Mouse (Mus musculus): ENCODE results near the gene Eloa. TPM values are rescaled to one million over a fixed set of nuclear protein-coding genes. Genes with fewer than 3 reads are reported as not detected.

The Eloa gene
- polyA plus RNA-seq, 1 experiment from 2014 or later, result 48.6 TPM

- 81% methylated on average over 6 of the region's 6 CpGs for WGBS
- Histone ChIP-seq H3K27ac (ENCODE audit: low read depth, low read length) (no peak overlapping the region), H3K4me2 (no peak overlapping the region), H3K9ac (ENCODE audit: low read depth, low read length) (no peak overlapping the region), H3K36me3 (ENCODE audit: control insufficient read depth, insufficient read depth, low read length) (peaks cover 46% of the 10 kb centered on the region), H3K4me3 (ENCODE audit: low read depth, low read length) (no peak overlapping the region), H3K4me1 (replicated peaks; ENCODE audit: control insufficient read depth, insufficient read depth, low read length) (peaks cover 18% of the 10 kb centered on the region), H3K27me3 (replicated peaks; ENCODE audit: control insufficient read depth, insufficient read depth, low read length) (no peaks in the 10 kb centered on the region), H3K9me3 (ENCODE audit: control insufficient read depth, low read length) (no peaks in the 10 kb centered on the region)
- DNase-seq (ENCODE audit: low spot score), result no peak
- ATAC-seq (replicated peaks; ENCODE audit: low FRiP score), result no peak
Measured at GRCm38 (mm10) chr4:136046888-136047287, 25.3 kb upstream of the Eloa start.

- Histone ChIP-seq H3K9ac (ENCODE audit: low read depth, low read length) (no peak overlapping the region), H3K36me3 (ENCODE audit: control insufficient read depth, insufficient read depth, low read length) (peaks cover 28% of the 10 kb centered on the region), H3K9me3 (ENCODE audit: control insufficient read depth, low read length) (no peaks in the 10 kb centered on the region), H3K27ac (ENCODE audit: low read depth, low read length) (no peak overlapping the region), H3K27me3 (replicated peaks; ENCODE audit: control insufficient read depth, insufficient read depth, low read length) (no peaks in the 10 kb centered on the region), H3K4me3 (ENCODE audit: low read depth, low read length) (no peak overlapping the region), H3K4me2 (no peak overlapping the region), H3K4me1 (replicated peaks; ENCODE audit: control insufficient read depth, insufficient read depth, low read length) (peaks cover 6% of the 10 kb centered on the region)
- 87% methylated on average over 5 of the region's 5 CpGs for WGBS
- ATAC-seq (replicated peaks; ENCODE audit: low FRiP score), result no peak
- DNase-seq (ENCODE audit: low spot score), result no peak
Measured at GRCm38 (mm10) chr4:136045091-136045490, 23.5 kb upstream of the Eloa start.

- Histone ChIP-seq H3K27ac (ENCODE audit: low read depth, low read length) (no peak overlapping the region), H3K9ac (ENCODE audit: low read depth, low read length) (no peak overlapping the region), H3K36me3 (ENCODE audit: control insufficient read depth, insufficient read depth, low read length) (peaks cover 18% of the 10 kb centered on the region), H3K4me3 (ENCODE audit: low read depth, low read length) (no peak overlapping the region), H3K9me3 (ENCODE audit: control insufficient read depth, low read length) (no peaks in the 10 kb centered on the region), H3K4me1 (replicated peaks; ENCODE audit: control insufficient read depth, insufficient read depth, low read length) (peaks cover 6% of the 10 kb centered on the region), H3K27me3 (replicated peaks; ENCODE audit: control insufficient read depth, insufficient read depth, low read length) (no peaks in the 10 kb centered on the region), H3K4me2 (no peak overlapping the region)
- DNase-seq (ENCODE audit: low spot score), result no peak
- WGBS, result 76% methylated on average over 6 of the region's 6 CpGs
- ATAC-seq (replicated peaks; ENCODE audit: low FRiP score), result no peak
Measured at GRCm38 (mm10) chr4:136043784-136044400, 22.3 kb upstream of the Eloa start.

GRCm38 (mm10) chr4:136035078-136035477 lies 13.5 kb upstream of the Eloa start:
- Histone ChIP-seq H3K4me1 (replicated peaks; ENCODE audit: control insufficient read depth, insufficient read depth, low read length) (peaks cover 11% of the 10 kb centered on the region), H3K36me3 (ENCODE audit: control insufficient read depth, insufficient read depth, low read length) (no peaks in the 10 kb centered on the region), H3K4me3 (ENCODE audit: low read depth, low read length) (no peak overlapping the region), H3K9ac (ENCODE audit: low read depth, low read length) (no peak overlapping the region), H3K9me3 (ENCODE audit: control insufficient read depth, low read length) (no peaks in the 10 kb centered on the region), H3K4me2 (no peak overlapping the region), H3K27ac (ENCODE audit: low read depth, low read length) (no peak overlapping the region), H3K27me3 (replicated peaks; ENCODE audit: control insufficient read depth, insufficient read depth, low read length) (no peaks in the 10 kb centered on the region)
- ATAC-seq (replicated peaks; ENCODE audit: low FRiP score) (no peak), DNase-seq (ENCODE audit: low spot score) (no peak)
- WGBS, result 63% methylated on average over 4 of the region's 4 CpGs

GRCm38 (mm10) chr4:136033231-136033630 lies 11.7 kb upstream of the Eloa start:
- H3K4me1 ChIP-seq (replicated peaks; ENCODE audit: control insufficient read depth, insufficient read depth, low read length), result peaks cover 17% of the 10 kb centered on the region
- no peak for DNase-seq (ENCODE audit: low spot score)

DNA sequence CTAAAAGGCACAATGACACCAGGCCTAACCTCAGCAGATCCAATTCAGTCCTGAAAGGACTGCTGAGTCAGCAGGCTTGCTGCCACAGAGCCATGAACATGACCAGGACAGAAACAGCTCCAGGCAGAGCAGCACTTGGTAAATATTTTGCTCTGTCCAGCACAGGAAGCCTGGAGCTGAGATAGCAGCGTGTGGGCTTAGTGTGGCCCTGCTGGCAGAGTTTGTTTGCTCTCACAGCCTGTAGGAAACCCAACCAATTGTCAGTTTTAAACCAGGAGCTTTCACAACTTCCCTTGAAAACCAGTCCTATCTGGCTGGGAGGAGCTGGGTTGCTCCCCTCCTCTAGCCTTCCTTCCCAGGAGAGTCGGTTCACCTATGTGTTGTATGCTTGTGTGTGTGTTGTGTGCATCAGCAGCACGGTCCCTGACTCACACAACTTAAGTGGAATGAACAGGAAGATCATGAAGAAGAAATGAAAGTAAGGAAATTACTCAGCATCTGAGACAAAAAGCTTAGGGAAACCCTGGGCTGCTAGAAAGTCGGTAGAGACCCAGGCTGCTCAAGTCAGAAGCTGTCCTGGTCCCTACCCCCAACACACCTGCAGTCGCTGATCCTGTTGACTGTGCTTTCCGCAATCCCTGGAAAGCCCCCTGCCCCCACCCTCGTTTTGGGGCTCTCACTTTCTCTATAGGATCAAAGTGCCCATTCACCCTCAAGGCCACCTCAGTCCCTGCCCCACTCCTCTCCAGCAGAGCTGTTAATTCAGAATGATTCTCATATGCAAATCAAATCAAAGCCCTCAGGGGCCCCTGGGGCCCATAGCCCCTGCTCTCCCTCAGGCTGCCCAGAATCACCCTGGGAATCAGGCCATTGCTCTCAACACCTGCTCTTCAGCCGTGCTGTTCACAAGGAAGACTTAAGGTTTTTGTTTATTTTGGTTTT lies 9.7 kb upstream of the Eloa start:
- WGBS, result 7% methylated on average over 8 of the region's 8 CpGs
- H3K4me2 ChIP-seq, result peak overlapping the region; percentile 46
- H3K9ac ChIP-seq (ENCODE audit: low read depth, low read length), result peak overlapping the region; percentile 31
- peak overlapping the region; percentile 0 for H3K4me3 ChIP-seq (ENCODE audit: low read depth, low read length)
- DNase-seq (ENCODE audit: low spot score) (peak; percentile 53), ATAC-seq (replicated peaks; ENCODE audit: low FRiP score) (peak; percentile 79)
- H3K9me3 ChIP-seq (ENCODE audit: control insufficient read depth, low read length), result no peaks in the 10 kb centered on the region
- no peaks in the 10 kb centered on the region for H3K27me3 ChIP-seq (replicated peaks; ENCODE audit: control insufficient read depth, insufficient read depth, low read length)
- H3K36me3 ChIP-seq (ENCODE audit: control insufficient read depth, insufficient read depth, low read length), result no peaks in the 10 kb centered on the region
- H3K27ac ChIP-seq (ENCODE audit: low read depth, low read length), result peak overlapping the region; percentile 60
- H3K4me1 ChIP-seq (replicated peaks; ENCODE audit: control insufficient read depth, insufficient read depth, low read length), result peaks cover 18% of the 10 kb centered on the region

More at GRCm38 (mm10) chr4:136033231-136033630, 11.7 kb upstream of the Eloa start:
- no peaks in the 10 kb centered on the region for H3K36me3 ChIP-seq (ENCODE audit: control insufficient read depth, insufficient read depth, low read length)
- H3K4me3 ChIP-seq (ENCODE audit: low read depth, low read length), result no peak overlapping the region
- H3K27ac ChIP-seq (ENCODE audit: low read depth, low read length), result no peak overlapping the region
- 56% methylated on average over 1 of the region's 1 CpGs for WGBS
- no peaks in the 10 kb centered on the region for H3K27me3 ChIP-seq (replicated peaks; ENCODE audit: control insufficient read depth, insufficient read depth, low read length)
- no peaks in the 10 kb centered on the region for H3K9me3 ChIP-seq (ENCODE audit: control insufficient read depth, low read length)
- ATAC-seq (replicated peaks; ENCODE audit: low FRiP score), result no peak
- H3K4me2 ChIP-seq, result no peak overlapping the region
- H3K9ac ChIP-seq (ENCODE audit: low read depth, low read length), result no peak overlapping the region

GRCm38 (mm10) chr4:136028689-136029088 lies 7.1 kb upstream of the Eloa start:
- no peak overlapping the region for H3K9ac ChIP-seq (ENCODE audit: low read depth, low read length)
- ATAC-seq (replicated peaks; ENCODE audit: low FRiP score) (no peak), DNase-seq (ENCODE audit: low spot score) (no peak)
- H3K4me3 ChIP-seq (ENCODE audit: low read depth, low read length), result no peak overlapping the region
- no peaks in the 10 kb centered on the region for H3K9me3 ChIP-seq (ENCODE audit: control insufficient read depth, low read length)
- no peak overlapping the region for H3K4me2 ChIP-seq
- H3K36me3 ChIP-seq (ENCODE audit: control insufficient read depth, insufficient read depth, low read length), result no peaks in the 10 kb centered on the region
- WGBS, result 62% methylated on average over 5 of the region's 5 CpGs
- H3K4me1 ChIP-seq (replicated peaks; ENCODE audit: control insufficient read depth, insufficient read depth, low read length), result peaks cover 18% of the 10 kb centered on the region
- no peaks in the 10 kb centered on the region for H3K27me3 ChIP-seq (replicated peaks; ENCODE audit: control insufficient read depth, insufficient read depth, low read length)
- no peak overlapping the region for H3K27ac ChIP-seq (ENCODE audit: low read depth, low read length)

GRCm38 (mm10) chr4:136028132-136028564 lies 6.6 kb upstream of the Eloa start:
- Histone ChIP-seq H3K36me3 (ENCODE audit: control insufficient read depth, insufficient read depth, low read length) (no peaks in the 10 kb centered on the region), H3K9me3 (ENCODE audit: control insufficient read depth, low read length) (no peaks in the 10 kb centered on the region), H3K4me1 (replicated peaks; ENCODE audit: control insufficient read depth, insufficient read depth, low read length) (peaks cover 18% of the 10 kb centered on the region), H3K4me3 (ENCODE audit: low read depth, low read length) (no peak overlapping the region), H3K27ac (ENCODE audit: low read depth, low read length) (no peak overlapping the region), H3K4me2 (0 out of 2 replicates have a peak overlapping the region, but pooled peaks have one; percentile 5), H3K9ac (ENCODE audit: low read depth, low read length) (no peak overlapping the region), H3K27me3 (replicated peaks; ENCODE audit: control insufficient read depth, insufficient read depth, low read length) (no peaks in the 10 kb centered on the region)
- ATAC-seq (replicated peaks; ENCODE audit: low FRiP score) (no peak), DNase-seq (ENCODE audit: low spot score) (no peak)
- WGBS, result 70% methylated on average over 19 of the region's 19 CpGs

Data from liver, embryonic 11.5 days (tissue).